Mouse (Mus musculus) gastrocnemius, adult 8-10 months (tissue): ENCODE results near the gene Wdr12. TPM values are rescaled to one million over a fixed set of nuclear protein-coding genes. Genes with fewer than 3 reads are reported as not detected.
"Not testable (repeated sequence)": the region's sequence is repeated elsewhere in the genome, so short reads cannot be mapped to it uniquely, and the experiment has no call there.

Experiments
- DNase-seq, 2 experiments: peaks; one replicate each; pipeline ENCODE4 v3.0.0; 2022; ENCODE audit warnings: low spot score in 2 of 2
- total RNA-seq, 4 experiments: library from RNA; stranded (reverse); gene quantifications; 2 replicates each; pipeline ENCODE4 v1.2.4; 2022

Wdr12 gene
- 10 to 100 TPM; 11.7 to 14.7 (median 13.3) TPM for total RNA-seq

- DNase-seq: peak; percentile 91 to 93
Observed at GRCm38 (mm10) chr1:60098024-60098781, at the start of gene Wdr12, which contains the start of gene Carf. TSS of gene Wdr12 (minus strand) at chr1:60098645. TSS of gene Carf (plus strand) at chr1:60098247.

- no peak for DNase-seq
Observed at GRCm38 (mm10) chr1:60137346-60137745, 38.9 kb upstream of the Wdr12 start.

- DNase-seq: no peak
Observed at GRCm38 (mm10) chr1:60117721-60118455, 19.4 kb upstream of the Wdr12 start.

- no peak for DNase-seq
Observed at GRCm38 (mm10) chr1:60104582-60104981, 6.1 kb upstream of the Wdr12 start.

- DNase-seq: no peak
Observed at GRCm38 (mm10) chr1:60098839-60099238, 394 bp upstream of the Wdr12 start.

- peak; percentile 43 to 45 for DNase-seq
Observed at GRCm38 (mm10) chr1:60097277-60098023, 995 bp downstream of the Wdr12 start.

- DNase-seq: no peak
Observed at GRCm38 (mm10) chr1:60096572-60097276, 1.7 kb downstream of the Wdr12 start.

GRCm38 (mm10) chr1:60076411-60076810, 22.0 kb downstream of the Wdr12 start:
- DNase-seq: no peak

- DNase-seq: no peak
Observed at GRCm38 (mm10) chr1:60075590-60075989, 22.9 kb downstream of the Wdr12 start.

- DNase-seq: no peak
Observed at GRCm38 (mm10) chr1:60074935-60075334, 23.5 kb downstream of the Wdr12 start.

GRCm38 (mm10) chr1:60070725-60071124, 27.7 kb downstream of the Wdr12 start:
- DNase-seq: not testable (repeated sequence)

GRCm38 (mm10) chr1:60056310-60056709, 42.1 kb downstream of the Wdr12 start:
- DNase-seq: no peak

GRCm38 (mm10) chr1:60054659-60055058, 43.8 kb downstream of the Wdr12 start:
- no peak for DNase-seq

GRCm38 (mm10) chr1:60047481-60047880, 51.0 kb downstream of the Wdr12 start:
- DNase-seq: not testable (repeated sequence)

- no peak for DNase-seq
Observed at GRCm38 (mm10) chr1:60044595-60044994, 53.9 kb downstream of the Wdr12 start.

- DNase-seq: peak in 1 of 2 experiments; percentile 4
Observed at GRCm38 (mm10) chr1:60042796-60043469, 55.5 kb downstream of the Wdr12 start, which contains the start of gene Ica1l. TSS of gene Ica1l (minus strand) at chr1:60043184.

- DNase-seq: no peak
Observed at GRCm38 (mm10) chr1:60042398-60042795, 56.0 kb downstream of the Wdr12 start.

- no peak for DNase-seq
Observed at GRCm38 (mm10) chr1:60035044-60035443, 63.4 kb downstream of the Wdr12 start.
